Mouse (Mus musculus) G1E (cell line): ENCODE data around the gene Nxpe4. TPM values are rescaled to one million over a fixed set of nuclear protein-coding genes. Genes with fewer than 3 reads are reported as not detected.
A peak's percentile ranks its signal among the peaks of the same experiment; 100 is the strongest.

Source experiments
- ATAC-seq: 2 replicates; pipeline ENCODE4 v1.8.0; 2016; ENCODE audit warnings: mild to moderate bottlenecking; ENCODE audit not compliant: insufficient number of reproducible peaks, poor library complexity, low FRiP score, severe bottlenecking; ENCODE audit errors: extremely low read depth
- DNase-seq: peaks from one replicate; pipeline ENCODE4 v3.0.0; 2012; ENCODE audit warnings: low spot score
- H3K27me3 ChIP-seq: 2 replicates; pipeline ENCODE4 v1.6.1; 2012; ENCODE audit warnings: mild to moderate bottlenecking, low read length, inconsistent platforms; ENCODE audit not compliant: insufficient read depth
- H3K36me3 ChIP-seq: replicated peaks from 2 replicates; pipeline ENCODE3; 2012; ENCODE audit warnings: mild to moderate bottlenecking, inconsistent platforms
- H3K4me1 ChIP-seq: 2 replicates; pipeline ENCODE4 v1.6.1; 2012; ENCODE audit warnings: low read depth, low read length, inconsistent platforms, mixed read lengths; ENCODE audit not compliant: insufficient read depth
- H3K4me3 ChIP-seq: 2 replicates; pipeline ENCODE4 v1.5.1; 2012; ENCODE audit warnings: low read depth, mild to moderate bottlenecking, inconsistent platforms, low read length, moderate library complexity, mixed read lengths
- H3K9me3 ChIP-seq: replicated peaks from 2 replicates; pipeline ENCODE4 v1.6.1; 2012; ENCODE audit warnings: inconsistent platforms
- CTCF ChIP-seq: IDR thresholded peaks from 2 replicates; pipeline ENCODE4 v1.5.1; 2012; ENCODE audit warnings: low read depth, low read length, inconsistent platforms, mixed read lengths
- GATA1 ChIP-seq: IDR thresholded peaks from 2 replicates; pipeline ENCODE4 v1.6.1; 2012; ENCODE audit warnings: borderline replicate concordance, low read length, inconsistent platforms, mixed read lengths
- GATA2 ChIP-seq: IDR thresholded peaks from 2 replicates; pipeline ENCODE4 v1.6.1; 2012; ENCODE audit warnings: low read depth, low read length, inconsistent platforms, borderline replicate concordance
- POLR2AphosphoS5 ChIP-seq: IDR thresholded peaks from 2 replicates; pipeline ENCODE4 v1.6.1; 2012; ENCODE audit warnings: low read depth, low read length, inconsistent platforms; ENCODE audit not compliant: insufficient replicate concordance
- TAL1 ChIP-seq: conservative IDR thresholded peaks from 2 replicates; pipeline ENCODE4 v1.6.1; 2012; ENCODE audit warnings: low read depth, low read length, inconsistent platforms, mixed read lengths
- polyA plus RNA-seq: library from polyadenylated mRNA; stranded (reverse); fragments of >175 nt; gene quantifications from 2 replicates; pipeline ENCODE4 v1.2.3, GENCODE M21; 2012
- total RNA-seq, 2 experiments: library from RNA; stranded (forward) in 1 of 2; stranded (reverse) in 1 of 2; fragments of 200-1000 nt in 1 of 2; fragments of >200 nt in 1 of 2; fragmentation: Nextera tagmentation in 1 of 2; gene quantifications; 2 replicates each; pipeline ENCODE4 v1.2.3; 2014 to 2017

Nxpe4 gene
- total and polyA plus RNA-seq, 3 experiments: 5.8 to 177 (median 117) TPM

DNA sequence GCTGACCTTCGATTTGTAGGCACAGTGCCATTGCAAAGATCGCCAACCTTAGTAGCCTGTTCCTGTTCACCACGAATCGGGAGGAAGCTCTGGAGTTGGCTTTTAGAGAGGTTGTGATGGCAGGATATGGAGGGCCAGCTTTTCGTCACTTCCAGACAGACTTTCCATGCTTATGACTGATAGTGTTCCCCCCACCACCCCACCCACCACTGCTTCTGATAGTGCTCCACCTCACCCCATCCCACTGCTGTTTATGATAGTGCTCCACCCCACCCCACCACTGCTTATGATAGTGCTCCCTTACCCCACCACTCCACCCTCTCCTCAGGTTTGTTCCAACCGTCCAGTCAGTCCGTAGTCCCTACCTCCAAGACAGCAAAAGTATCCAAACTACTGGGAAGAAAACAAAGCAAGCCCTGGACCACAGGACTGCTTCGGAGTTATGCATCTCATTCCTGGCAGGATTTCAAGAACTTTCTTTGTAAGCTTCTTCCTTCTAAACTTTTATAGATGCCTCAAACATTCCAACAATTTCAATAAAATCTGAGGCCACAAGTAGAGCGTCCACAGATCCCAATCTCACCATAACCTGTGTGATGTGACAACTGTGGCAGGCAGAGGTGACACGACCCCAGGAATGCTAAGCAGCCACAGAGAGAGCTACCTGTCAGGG is 179.0 kb downstream of the Nxpe4 start:
- no peak for TF ChIP-seq POLR2AphosphoS5
- TF ChIP-seq GATA1: no peak
- no peak for TF ChIP-seq GATA2
- TF ChIP-seq CTCF: no peak
- TF ChIP-seq TAL1: no peak
- H3K4me1 ChIP-seq: peaks cover 54% of the 10 kb centered on the region
- H3K27me3 ChIP-seq: no peaks in the 10 kb centered on the region
- DNase-seq: no peak
- no peaks in the 10 kb centered on the region for H3K9me3 ChIP-seq
- no peak for ATAC-seq
- H3K36me3 ChIP-seq: no peaks in the 10 kb centered on the region
- H3K4me3 ChIP-seq: peak overlapping the region; percentile 54; the same call in 1 of the 2 replicates

DNA sequence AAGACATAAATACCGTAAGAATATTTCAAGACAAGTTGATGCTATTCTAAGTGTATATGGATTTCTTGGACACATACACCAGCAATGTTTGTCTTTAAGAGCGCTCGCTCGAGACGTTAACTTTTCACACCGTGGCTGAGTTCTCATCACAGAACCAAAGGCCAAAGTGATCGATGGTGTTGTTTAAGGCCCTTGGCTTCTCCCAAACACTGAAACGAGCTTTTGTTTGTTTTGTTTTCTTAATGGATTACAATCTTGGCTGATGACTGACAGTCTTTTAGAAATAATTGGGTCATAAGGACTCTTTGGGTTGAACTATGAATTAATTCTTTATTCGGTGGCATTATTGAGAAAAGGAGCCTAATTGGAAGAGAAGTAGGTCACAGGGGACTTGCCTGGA is 183.6 kb downstream of the Nxpe4 start:
- Histone ChIP-seq H3K36me3 (no peaks in the 10 kb centered on the region), H3K9me3 (no peaks in the 10 kb centered on the region), H3K4me3 (no peak overlapping the region), H3K4me1 (peaks cover 17% of the 10 kb centered on the region), H3K27me3 (no peaks in the 10 kb centered on the region)
- ATAC-seq (no peak), DNase-seq (no peak)
- TF ChIP-seq CTCF: no peak

DNA sequence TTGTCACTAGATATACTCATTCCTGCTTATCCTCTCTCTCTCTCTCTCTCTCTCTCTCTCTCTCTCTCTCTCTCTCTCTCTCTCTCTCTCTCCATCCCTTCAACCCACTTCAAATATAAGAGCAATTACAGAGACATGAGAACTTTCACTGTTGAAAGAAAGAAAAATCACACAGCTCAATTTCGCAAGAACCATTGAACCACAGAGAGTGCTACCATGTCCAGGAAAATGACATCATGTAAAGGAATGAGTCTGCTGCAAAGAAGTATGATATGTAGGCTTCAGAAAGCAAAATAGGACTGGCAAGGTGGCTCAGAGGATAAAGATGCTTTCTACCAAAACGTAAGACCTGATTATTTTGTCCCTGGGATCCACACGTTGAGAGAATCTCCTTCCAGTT is 184.0 kb downstream of the Nxpe4 start:
- TF ChIP-seq CTCF: no peak
- no peak for TF ChIP-seq POLR2AphosphoS5
- TF ChIP-seq GATA1: no peak
- TF ChIP-seq GATA2: no peak
- TF ChIP-seq TAL1: no peak
- DNase-seq (no peak), ATAC-seq (no peak)
- Histone ChIP-seq H3K36me3 (no peaks in the 10 kb centered on the region), H3K27me3 (no peaks in the 10 kb centered on the region), H3K4me3 (no peak overlapping the region), H3K9me3 (no peaks in the 10 kb centered on the region), H3K4me1 (peaks cover 13% of the 10 kb centered on the region)

DNA sequence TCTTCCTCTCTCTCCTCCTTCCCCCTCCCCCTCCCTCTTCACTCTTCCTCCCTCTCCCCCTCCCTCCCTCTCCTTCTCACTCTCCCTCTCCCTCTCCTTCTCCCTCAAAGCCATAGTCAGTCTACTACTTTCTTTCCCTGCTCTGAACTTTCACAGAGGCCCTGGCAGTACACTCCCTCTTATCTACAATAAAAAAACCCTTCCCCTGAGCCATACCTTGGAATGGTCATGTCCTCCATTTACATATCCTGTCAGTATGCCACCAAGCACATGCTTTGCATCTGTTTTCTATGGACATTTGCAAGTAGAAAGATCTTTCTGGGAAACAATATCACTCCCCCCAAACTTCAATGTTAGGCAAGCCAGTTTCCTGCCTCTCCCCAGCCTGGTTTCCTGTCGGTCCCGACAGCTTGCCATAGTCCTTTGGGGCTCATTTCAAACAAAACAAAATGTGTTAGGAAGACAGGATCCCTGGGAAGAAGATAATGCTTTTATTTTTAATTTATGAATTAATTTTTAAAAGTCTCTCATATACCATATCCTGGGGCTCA is 191.4 kb downstream of the Nxpe4 start, which contains the start of gene Nxpe2:
TSS of gene Nxpe2 (minus strand) at position 307 of the 551 bp plus-strand sequence.
- no peak within 1 kb of the TSS for H3K4me3 ChIP-seq
- H3K9me3 ChIP-seq: no peaks in the 10 kb centered on the region
- H3K4me1 ChIP-seq: peaks cover 68% of the 10 kb centered on the region
- no peaks in the 10 kb centered on the region for H3K36me3 ChIP-seq
- DNase-seq (no peak), ATAC-seq (no peak)
- H3K27me3 ChIP-seq: no peaks in the 10 kb centered on the region
- TF ChIP-seq GATA2: no peak
- no peak for TF ChIP-seq POLR2AphosphoS5
- no peak for TF ChIP-seq CTCF
- TF ChIP-seq GATA1: no peak
- no peak for TF ChIP-seq TAL1

DNA sequence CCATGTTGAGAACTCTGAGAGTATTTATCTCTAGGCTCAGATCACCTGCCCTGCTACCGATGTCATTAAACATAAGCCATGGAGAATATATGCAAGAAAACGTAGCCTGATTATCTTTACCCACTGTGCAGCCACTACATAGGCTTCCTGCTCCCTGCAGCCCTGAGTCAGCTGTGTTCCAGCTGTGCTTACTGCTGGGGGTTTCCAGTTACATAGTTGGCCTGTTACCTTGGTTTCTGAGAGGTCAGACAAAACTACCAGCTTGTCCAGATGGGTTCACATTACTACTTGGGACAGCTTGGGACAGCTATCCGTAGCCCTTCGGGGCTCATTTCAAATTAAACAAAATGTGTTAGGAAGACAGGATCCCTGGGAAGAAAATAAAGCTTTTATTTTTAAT is 192.3 kb downstream of the Nxpe4 start:
- ATAC-seq: 0 out of 2 replicates have a peak, but pooled peaks have one; percentile 9
- Histone ChIP-seq H3K9me3 (no peaks in the 10 kb centered on the region), H3K36me3 (no peaks in the 10 kb centered on the region), H3K4me1 (peaks cover 72% of the 10 kb centered on the region), H3K4me3 (no peak overlapping the region), H3K27me3 (no peaks in the 10 kb centered on the region)
- no peak for DNase-seq
- no peak for TF ChIP-seq POLR2AphosphoS5
- TF ChIP-seq GATA2: no peak
- TF ChIP-seq TAL1: no peak
- no peak for TF ChIP-seq GATA1
- TF ChIP-seq CTCF: no peak

DNA sequence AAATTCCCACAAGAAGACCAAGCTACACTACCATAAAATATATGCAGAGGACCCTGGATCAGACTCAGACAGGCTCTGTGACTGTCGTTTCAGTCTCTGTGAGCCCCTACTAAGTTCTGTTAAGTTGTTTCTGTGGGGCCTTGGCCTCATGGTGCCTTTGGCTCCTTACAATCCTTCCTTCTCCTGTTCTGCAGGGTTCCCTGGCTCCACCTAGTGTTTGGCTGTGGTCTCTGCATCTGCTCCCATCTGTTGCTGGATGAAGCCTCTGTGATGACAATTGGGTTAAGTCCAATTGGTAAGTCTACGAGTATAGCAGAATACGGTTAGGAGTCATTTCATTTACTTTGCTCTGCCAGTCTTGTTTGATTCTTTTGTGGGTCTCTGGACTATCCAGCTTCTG is 193.0 kb downstream of the Nxpe4 start:
- TF ChIP-seq GATA2: no peak
- TF ChIP-seq CTCF: peak; percentile 80
- DNase-seq (no peak), ATAC-seq (peak; percentile 23; the same call in 1 of the 2 replicates)
- Histone ChIP-seq H3K4me1 (peaks cover 79% of the 10 kb centered on the region), H3K27me3 (no peaks in the 10 kb centered on the region), H3K36me3 (no peaks in the 10 kb centered on the region), H3K9me3 (no peaks in the 10 kb centered on the region), H3K4me3 (no peak overlapping the region)
